Mouse (Mus musculus) heart, adult 2 months (tissue): ENCODE results near the gene Dnajb3. TPM values are rescaled to one million over a fixed set of nuclear protein-coding genes. Genes with fewer than 3 reads are reported as not detected.

Experiments
- DNase-seq, 2 experiments: peaks; one replicate each; pipeline ENCODE4 v3.0.0; 2021
- H3K27ac ChIP-seq: fragments of 200-600 bp; 2 replicates; pipeline ENCODE4 v1.8.1; 2022
- H3K27me3 ChIP-seq: fragments of 200-500 bp; 2 replicates; pipeline ENCODE4 v1.6.1; 2012; ENCODE audit warnings: mild to moderate bottlenecking, low read length, inconsistent platforms, mixed read lengths; ENCODE audit not compliant: control insufficient read depth, insufficient read depth
- H3K36me3 ChIP-seq: fragments of 200-500 bp; 2 replicates; pipeline ENCODE4 v1.6.1; 2012; ENCODE audit warnings: low read length, inconsistent platforms; ENCODE audit not compliant: control insufficient read depth, insufficient read depth
- H3K4me1 ChIP-seq: fragments of 200-500 bp; 2 replicates; pipeline ENCODE4 v1.6.1; 2011; ENCODE audit warnings: low read length; ENCODE audit not compliant: control insufficient read depth, insufficient read depth
- H3K4me3 ChIP-seq: fragments of 200-600 bp; 2 replicates; pipeline ENCODE4 v1.8.1; 2022
- H3K79me2 ChIP-seq: fragments of 200-500 bp; replicated peaks from 2 replicates; pipeline ENCODE4 v1.6.1; 2012; ENCODE audit warnings: mild to moderate bottlenecking, inconsistent platforms, low read length, moderate library complexity, mixed read lengths; ENCODE audit not compliant: control insufficient read depth, insufficient read depth
- H3K9ac ChIP-seq: fragments of 200-500 bp; 2 replicates; pipeline ENCODE4 v1.6.1; 2012; ENCODE audit warnings: low read depth, mild to moderate bottlenecking, control low read depth, inconsistent platforms, low read length, mixed read lengths
- CTCF ChIP-seq: fragments of 200-600 bp; IDR thresholded peaks from 2 replicates; pipeline ENCODE4 v1.8.1; 2022; ENCODE audit warnings: antibody characterized with exemption, mild to moderate bottlenecking, moderate library complexity
- EP300 ChIP-seq: fragments of 200-500 bp; IDR thresholded peaks from 2 replicates; pipeline ENCODE4 v1.6.1; 2011; ENCODE audit warnings: low read depth, low read length, control low read depth; ENCODE audit not compliant: insufficient read depth
- POLR2A ChIP-seq: fragments of 200-500 bp; IDR thresholded peaks from 2 replicates; pipeline ENCODE4 v1.6.1; 2011; ENCODE audit warnings: mild to moderate bottlenecking, low read depth, low read length, control low read depth; ENCODE audit not compliant: insufficient read depth
- WGBS: fragments of 180-500 bp; shearing (Covaris S2); methylation state at CpG from one replicate; pipeline ENCODE4 v1.1.7; 2018; 5-methylcytosine and 5-hydroxymethylcytosine counted together
- intact Hi-C: fragments of 180-260 bp; cut with DNase I; formaldehyde crosslinking; loops from one replicate; pipeline ENCODE4 v1.15.1; 2025
- polyA plus RNA-seq: library from polyadenylated mRNA; depleted of rRNA; stranded (reverse); fragments of >200 nt; gene quantifications from 2 replicates; pipeline ENCODE4 v1.2.3, GENCODE M21; 2012
- total RNA-seq, 2 experiments: library from RNA; stranded (reverse); gene quantifications; 2 replicates each; pipeline ENCODE4 v1.2.3; 2021

The Dnajb3 gene
- total and polyA plus RNA-seq, 3 experiments: 0.23 to 0.66 TPM; not detected in 1

- 69% methylated on average over 7 of the region's 7 CpGs for WGBS
- no peaks in the 10 kb centered on the region for H3K36me3 ChIP-seq
- no peak overlapping the region for H3K9ac ChIP-seq
- H3K27me3 ChIP-seq: no peaks in the 10 kb centered on the region
- H3K4me1 ChIP-seq: no peaks in the 10 kb centered on the region
- TF ChIP-seq EP300 (no peak), CTCF (no peak), POLR2A (no peak)
- no peak overlapping the region for H3K27ac ChIP-seq
- no peaks in the 10 kb centered on the region for H3K79me2 ChIP-seq
- intact Hi-C loops: no loop called here
- peak in 1 of 2 experiments; percentile 8 for DNase-seq
- no peak overlapping the region for H3K4me3 ChIP-seq
Observed at GRCm38 (mm10) chr1:88230421-88230820, 24.8 kb upstream of the Dnajb3 start.

DNA sequence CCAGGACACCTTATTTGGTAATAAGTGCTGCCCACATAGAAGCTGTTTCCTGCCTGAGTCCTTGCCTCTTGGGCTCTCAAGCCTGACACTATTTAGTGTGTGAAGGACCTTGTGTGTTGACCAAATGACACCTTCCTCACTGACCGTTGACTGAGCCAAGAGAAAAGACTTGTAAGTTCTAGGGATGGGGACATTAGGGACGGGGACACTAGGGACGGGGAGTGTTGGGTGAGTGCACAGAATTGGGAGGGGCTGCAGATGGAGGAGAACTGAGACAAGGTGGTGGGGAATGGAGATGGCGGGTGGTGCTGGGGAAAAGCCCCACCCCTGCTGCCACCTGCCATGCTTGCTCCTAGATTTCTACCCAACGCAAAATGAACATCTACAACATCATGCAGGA lies 24.4 kb upstream of the Dnajb3 start:
- WGBS: 75% methylated on average over 5 of the region's 5 CpGs
- Histone ChIP-seq H3K79me2 (no peaks in the 10 kb centered on the region), H3K4me1 (no peaks in the 10 kb centered on the region), H3K27ac (no peak overlapping the region), H3K36me3 (no peaks in the 10 kb centered on the region), H3K27me3 (no peaks in the 10 kb centered on the region), H3K4me3 (no peak overlapping the region), H3K9ac (no peak overlapping the region)
- intact Hi-C loops: no loop called here
- TF ChIP-seq EP300 (no peak), POLR2A (no peak), CTCF (no peak)
- DNase-seq: peak; percentile 23 to 33

- H3K27me3 ChIP-seq: no peaks in the 10 kb centered on the region
- H3K9ac ChIP-seq: no peak overlapping the region
- no peak overlapping the region for H3K4me3 ChIP-seq
- no peaks in the 10 kb centered on the region for H3K4me1 ChIP-seq
- intact Hi-C loops: no loop called here
- DNase-seq: peak in 1 of 2 experiments; percentile 22
- 66% methylated on average over 3 of the region's 3 CpGs for WGBS
- H3K79me2 ChIP-seq: no peaks in the 10 kb centered on the region
- TF ChIP-seq EP300: no peak
- TF ChIP-seq POLR2A: no peak
- no peak for TF ChIP-seq CTCF
- no peak overlapping the region for H3K27ac ChIP-seq
- H3K36me3 ChIP-seq: no peaks in the 10 kb centered on the region
Observed at GRCm38 (mm10) chr1:88229566-88229965, 24.0 kb upstream of the Dnajb3 start.

DNA sequence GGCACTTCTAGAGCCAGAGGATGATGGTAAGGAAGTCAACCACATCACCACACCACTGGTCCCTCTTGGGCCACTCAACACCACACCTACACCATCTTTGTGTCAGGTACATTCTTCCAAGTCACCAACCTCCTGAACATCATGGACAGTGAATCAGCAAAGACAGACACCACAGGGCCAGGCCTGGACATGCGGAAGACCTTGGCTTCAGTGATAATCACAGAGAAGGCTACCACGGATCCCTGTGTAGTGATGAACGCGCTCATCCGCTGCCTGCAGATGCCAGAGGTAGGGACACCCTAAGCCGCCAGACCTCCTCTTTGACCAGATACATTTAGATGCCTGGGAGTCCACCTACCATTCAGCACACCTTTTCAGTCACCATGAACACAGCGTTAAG lies 22.5 kb upstream of the Dnajb3 start:
- H3K9ac ChIP-seq: no peak overlapping the region
- intact Hi-C loops: no loop called here
- H3K4me1 ChIP-seq: no peaks in the 10 kb centered on the region
- H3K27me3 ChIP-seq: no peaks in the 10 kb centered on the region
- no peaks in the 10 kb centered on the region for H3K36me3 ChIP-seq
- 66% methylated on average over 7 of the region's 7 CpGs for WGBS
- peak; percentile 18 to 28 for DNase-seq
- no peak overlapping the region for H3K4me3 ChIP-seq
- no peak overlapping the region for H3K27ac ChIP-seq
- TF ChIP-seq CTCF: no peak
- TF ChIP-seq EP300: no peak
- no peak for TF ChIP-seq POLR2A
- no peaks in the 10 kb centered on the region for H3K79me2 ChIP-seq

GRCm38 (mm10) chr1:88227482-88227881 lies 21.9 kb upstream of the Dnajb3 start:
- Histone ChIP-seq H3K36me3 (no peaks in the 10 kb centered on the region), H3K79me2 (no peaks in the 10 kb centered on the region), H3K4me1 (no peaks in the 10 kb centered on the region), H3K27me3 (no peaks in the 10 kb centered on the region), H3K4me3 (no peak overlapping the region), H3K27ac (no peak overlapping the region), H3K9ac (no peak overlapping the region)
- TF ChIP-seq CTCF (no peak), EP300 (no peak), POLR2A (no peak)
- DNase-seq: peak; percentile 20 to 28
- intact Hi-C loops: no loop called here
- WGBS: 48% methylated on average over 2 of the region's 2 CpGs

- no peaks in the 10 kb centered on the region for H3K27me3 ChIP-seq
Observed at GRCm38 (mm10) chr1:88226670-88227379, 21.2 kb upstream of the Dnajb3 start, which contains the start of gene Mroh2a. TSS of gene Mroh2a (plus strand) at chr1:88226986.

More at GRCm38 (mm10) chr1:88226670-88227379, 21.2 kb upstream of the Dnajb3 start, which contains the start of gene Mroh2a:
- intact Hi-C loops: no loop called here
- DNase-seq: peak; percentile 33 to 50
- Histone ChIP-seq H3K4me1 (no peaks in the 10 kb centered on the region), H3K9ac (no peak within 1 kb of the TSS), H3K36me3 (no peaks in the 10 kb centered on the region), H3K27ac (no peak within 1 kb of the TSS), H3K4me3 (no peak within 1 kb of the TSS), H3K79me2 (no peaks in the 10 kb centered on the region)
- TF ChIP-seq CTCF: no peak
- TF ChIP-seq POLR2A: no peak
- no peak for TF ChIP-seq EP300
- 39% methylated on average over 5 of the region's 5 CpGs for WGBS
